Mouse (Mus musculus) adrenal gland, adult 8-10 months (tissue): Measurements from ENCODE around the gene Cpxm2. TPM values are rescaled to one million over a fixed set of nuclear protein-coding genes. Genes with fewer than 3 reads are reported as not detected.
A peak's percentile ranks its signal among the peaks of the same experiment; 100 is the strongest.

Experiments used
- DNase-seq: peaks from one replicate; pipeline ENCODE4 v3.0.0; 2022
- total RNA-seq, 4 experiments: library from RNA; stranded (reverse); gene quantifications; 2 replicates each; pipeline ENCODE4 v1.2.4; 2022

Cpxm2 gene
- total RNA-seq, 4 experiments from 2014 or later: 15.7 to 30.5 (median 19.1) TPM

GRCm38 (mm10) chr7:132128687-132129086, 25.9 kb downstream of the Cpxm2 start:
- DNase-seq: no peak

GRCm38 (mm10) chr7:132124948-132125347, 29.6 kb downstream of the Cpxm2 start:
- DNase-seq: no peak

- DNase-seq: no peak
These were observed 31.3 kb downstream of the Cpxm2 start for GRCm38 (mm10) chr7:132123211-132123610.

GRCm38 (mm10) chr7:132119817-132120216, 34.7 kb downstream of the Cpxm2 start:
- no peak for DNase-seq

- no peak for DNase-seq
These were observed 42.8 kb downstream of the Cpxm2 start for GRCm38 (mm10) chr7:132111770-132112169.

DNA sequence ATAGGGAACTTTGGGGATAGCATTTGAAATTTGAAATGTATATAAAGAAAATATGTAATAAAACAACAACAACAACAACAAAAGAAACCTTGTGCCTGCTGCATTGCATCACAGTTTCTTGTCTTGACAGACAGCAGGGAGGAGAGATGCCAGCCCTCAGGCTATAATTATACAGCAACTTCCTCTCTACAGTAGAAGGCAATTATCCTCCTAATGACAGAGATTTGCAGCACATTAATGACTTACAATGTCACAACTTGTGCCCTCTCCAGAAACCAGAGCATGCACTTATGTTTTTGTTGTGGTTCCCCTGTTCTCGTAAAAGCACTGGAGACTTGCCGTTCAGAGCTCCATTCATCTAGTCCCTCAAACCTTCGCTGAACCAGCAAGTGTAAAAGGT, 44.2 kb downstream of the Cpxm2 start:
- DNase-seq: no peak

DNA sequence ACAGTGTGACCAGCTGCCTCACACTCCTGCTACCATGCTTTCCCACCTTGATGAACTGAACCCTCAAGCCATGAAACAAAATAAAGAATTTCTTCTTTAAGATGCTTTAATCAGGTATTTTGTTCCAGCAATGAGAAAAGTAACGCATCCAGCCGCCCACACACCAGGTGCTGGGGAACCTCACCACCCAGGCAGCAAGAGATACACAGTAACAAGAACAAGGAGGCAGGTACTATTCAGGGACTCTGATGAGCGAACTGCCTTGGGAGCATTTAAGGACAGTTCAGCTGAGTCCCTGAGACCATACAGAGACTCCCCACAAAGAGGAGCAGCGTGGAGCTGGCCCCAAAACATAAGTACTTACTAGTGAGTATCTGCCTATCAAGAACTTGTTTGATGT, 47.6 kb downstream of the Cpxm2 start:
- no peak for DNase-seq

DNA sequence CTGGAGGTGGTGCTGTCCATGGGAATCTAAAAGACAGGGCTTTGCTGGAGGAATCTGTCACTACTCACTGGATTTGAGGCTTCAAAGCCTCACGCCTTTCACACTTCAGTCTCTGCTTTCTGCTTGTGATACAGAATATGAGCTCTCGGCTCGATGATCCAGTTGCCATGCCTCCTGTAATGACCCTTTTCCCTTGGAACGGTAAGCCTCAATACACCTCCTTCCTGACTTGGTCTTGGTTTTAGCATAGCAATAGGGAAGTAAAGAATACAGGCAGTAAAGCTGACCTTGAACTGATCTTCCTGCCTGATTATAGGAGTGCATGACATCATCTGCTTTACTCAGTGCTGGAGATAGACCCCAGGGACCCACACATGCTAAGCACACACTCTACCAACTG, 49.2 kb downstream of the Cpxm2 start:
- no peak for DNase-seq

- DNase-seq: no peak
These were observed 56.1 kb downstream of the Cpxm2 start for GRCm38 (mm10) chr7:132098441-132098840.

GRCm38 (mm10) chr7:132094666-132095065, 59.9 kb downstream of the Cpxm2 start:
- DNase-seq: no peak

- no peak for DNase-seq
These were observed 63.0 kb downstream of the Cpxm2 start for GRCm38 (mm10) chr7:132091551-132091950.

GRCm38 (mm10) chr7:132088606-132089005, 65.9 kb downstream of the Cpxm2 start:
- no peak for DNase-seq

DNA sequence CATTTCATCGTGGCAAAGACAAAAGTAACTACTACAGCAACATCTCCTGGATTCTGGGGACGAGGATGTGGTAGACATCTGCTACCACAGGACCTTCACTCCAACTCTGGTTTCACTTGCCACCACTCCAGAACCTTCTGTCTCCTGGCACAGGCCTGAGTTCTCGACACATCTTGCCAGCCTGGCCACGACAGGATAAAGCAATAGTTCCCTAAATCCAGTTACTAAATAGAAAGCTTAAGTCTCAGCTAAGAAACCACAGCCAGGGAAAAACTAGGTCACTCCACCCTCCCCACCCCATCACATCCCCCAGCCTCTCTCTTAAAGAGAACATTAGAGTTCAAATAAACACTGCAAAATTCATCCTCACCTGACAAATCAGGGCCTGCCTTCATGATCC, 66.4 kb downstream of the Cpxm2 start:
- DNase-seq: no peak

- no peak for DNase-seq
These were observed 78.7 kb downstream of the Cpxm2 start for GRCm38 (mm10) chr7:132075825-132076224.

DNA sequence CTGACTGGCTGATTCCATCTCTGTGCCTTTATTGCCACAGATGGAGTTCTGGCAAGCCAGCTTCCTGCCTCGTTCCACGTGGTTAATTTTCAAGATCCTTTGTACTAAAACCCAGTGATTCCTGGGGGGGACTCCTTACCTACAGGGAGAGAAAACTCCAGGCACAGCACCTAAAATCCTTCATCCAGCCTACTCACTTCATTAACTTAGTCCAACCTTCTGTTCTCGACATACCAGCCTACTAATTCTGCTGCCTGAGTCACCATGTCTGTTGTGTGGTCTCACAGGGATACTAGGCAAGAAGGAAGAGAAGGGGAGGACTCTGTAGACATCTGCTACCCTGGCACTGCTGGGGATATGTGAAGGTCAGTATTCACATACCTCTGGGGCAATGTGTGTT, 80.0 kb downstream of the Cpxm2 start:
- no peak for DNase-seq

GRCm38 (mm10) chr7:132070877-132071625, 83.5 kb downstream of the Cpxm2 start:
- peak; percentile 41 for DNase-seq

- no peak for DNase-seq
These were observed 86.6 kb downstream of the Cpxm2 start for GRCm38 (mm10) chr7:132067951-132068350.

DNA sequence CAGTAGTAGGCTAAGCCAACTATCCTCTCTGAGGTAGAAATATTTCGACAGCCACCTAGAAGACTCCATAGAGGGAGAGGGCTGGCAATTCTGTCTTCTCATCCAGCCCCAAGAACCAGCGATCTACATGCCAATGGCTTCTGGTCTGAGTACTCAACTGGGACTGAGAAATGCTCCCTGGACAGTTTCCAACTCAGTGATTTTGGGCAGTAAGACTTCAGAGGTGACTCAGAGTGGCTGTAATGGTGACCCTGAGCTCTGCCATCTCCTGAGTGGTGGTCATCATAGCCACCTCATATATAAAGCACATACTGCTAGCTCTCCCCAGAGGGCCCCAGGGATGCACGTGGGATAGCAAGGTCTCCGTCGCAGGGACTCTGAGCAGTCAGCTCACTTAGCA, 87.0 kb downstream of the Cpxm2 start:
- peak; percentile 21 for DNase-seq

DNA sequence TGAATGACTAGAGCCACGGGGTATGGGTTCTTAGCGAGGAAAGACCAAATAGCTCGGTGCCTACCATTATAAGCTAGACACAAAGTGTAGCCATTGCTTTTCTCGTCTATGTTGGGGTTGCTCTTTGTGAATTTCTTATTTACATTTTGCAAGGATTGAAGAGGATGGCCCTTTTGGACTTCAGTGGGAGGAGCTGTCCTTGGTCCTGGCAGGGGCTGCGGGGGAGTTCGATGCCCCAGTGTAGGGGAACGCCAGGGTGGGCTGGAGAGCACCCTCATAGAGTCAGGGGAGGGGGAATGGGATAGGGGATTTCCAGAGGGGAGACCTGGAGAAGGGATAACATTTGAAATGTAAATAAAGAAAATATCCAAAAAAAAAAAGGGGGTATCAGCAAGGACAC, 94.4 kb downstream of the Cpxm2 start:
- DNase-seq: no peak

DNA sequence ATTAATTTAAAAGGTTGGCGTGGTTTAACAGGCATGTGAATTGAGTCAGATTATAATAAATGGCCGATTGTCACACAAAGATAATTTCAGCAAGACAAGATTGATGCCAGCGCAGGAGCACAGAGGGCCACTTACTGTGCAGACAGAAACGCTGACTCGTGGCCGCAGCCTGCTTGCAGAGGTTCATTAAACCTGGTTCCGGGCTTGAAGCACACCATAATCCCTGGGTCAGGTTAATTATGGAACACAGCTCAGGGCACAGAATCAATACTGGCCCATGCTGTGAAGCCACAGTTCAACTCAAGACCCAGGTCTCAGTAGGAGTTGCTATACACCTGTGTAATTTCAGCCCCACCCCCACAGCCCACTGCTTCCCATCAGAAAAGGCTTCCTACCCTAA, 98.0 kb downstream of the Cpxm2 start:
- no peak for DNase-seq

GRCm38 (mm10) chr7:132046662-132047061, 107.9 kb downstream of the Cpxm2 start:
- no peak for DNase-seq

GRCm38 (mm10) chr7:132031940-132032531, 122.5 kb downstream of the Cpxm2 start:
- no peak for DNase-seq

- DNase-seq: peak; percentile 31
These were observed 127.9 kb downstream of the Cpxm2 start for GRCm38 (mm10) chr7:132026671-132027070.

GRCm38 (mm10) chr7:132025591-132025990, 128.9 kb downstream of the Cpxm2 start:
- no peak for DNase-seq
